Mouse (Mus musculus) kidney, embryonic 16.5 days (tissue): ENCODE measurements around the gene Tnfsfm13. TPM values are rescaled to one million over a fixed set of nuclear protein-coding genes. Genes with fewer than 3 reads are reported as not detected.

Experiments
- ATAC-seq: fragments of 200-750 bp; cut with Nextera tagmentation; 2 replicates; pipeline ENCODE4 v1.8.0; 2017; ENCODE audit warnings: moderate TSS enrichment; ENCODE audit not compliant: low FRiP score, low TSS enrichment
- H3K27ac ChIP-seq: fragments of 300-500 bp; sonication (generic); 2 replicates; pipeline ENCODE4 v1.5.1; 2014; ENCODE audit warnings: low read length
- H3K27me3 ChIP-seq: fragments of 300-500 bp; sonication (generic); 2 replicates; pipeline ENCODE4 v1.6.1; 2014; ENCODE audit warnings: low read length, control low read depth, mixed read lengths; ENCODE audit not compliant: insufficient read depth
- H3K36me3 ChIP-seq: fragments of 300-500 bp; sonication (generic); 2 replicates; pipeline ENCODE4 v1.6.1; 2014; ENCODE audit warnings: low read length, control low read depth, mixed read lengths; ENCODE audit not compliant: insufficient read depth
- H3K4me1 ChIP-seq: fragments of 300-500 bp; sonication (generic); 2 replicates; pipeline ENCODE4 v1.6.1; 2014; ENCODE audit warnings: low read length, control low read depth, mixed read lengths; ENCODE audit not compliant: insufficient read depth
- H3K4me2 ChIP-seq: fragments of 300-500 bp; sonication (generic); replicated peaks from 2 replicates; pipeline ENCODE4 v1.6.1; 2014; ENCODE audit warnings: low read depth, low read length
- H3K4me3 ChIP-seq: fragments of 300-500 bp; sonication (generic); 2 replicates; pipeline ENCODE4 v1.5.1; 2014; ENCODE audit warnings: mild to moderate bottlenecking, low read length
- H3K9ac ChIP-seq: fragments of 300-500 bp; sonication (generic); replicated peaks from 2 replicates; pipeline ENCODE4 v1.6.1; 2014; ENCODE audit warnings: low read length
- H3K9me3 ChIP-seq: fragments of 300-500 bp; sonication (generic); 2 replicates; pipeline ENCODE4 v1.6.1; 2016; ENCODE audit warnings: low read length, control low read depth
- WGBS: fragments of 180-500 bp; shearing (Covaris S2); extraction: QIAGEN DNeasy Blood & Tissue Kit; methylation state at CpG from one replicate; pipeline ENCODE4 v1.1.7; 2014; 5-methylcytosine and 5-hydroxymethylcytosine counted together
- polyA plus RNA-seq: library from polyadenylated mRNA; unstranded; fragments of >200 nt; fragmentation: Nextera tagmentation; extraction: Ambion mirVana; gene quantifications from 2 replicates; pipeline ENCODE4 v1.2.1, GENCODE M21; 2015

Gene Tnfsfm13
- polyA plus RNA-seq, 1 experiment from 2014 or later = 6.1 TPM

DNA sequence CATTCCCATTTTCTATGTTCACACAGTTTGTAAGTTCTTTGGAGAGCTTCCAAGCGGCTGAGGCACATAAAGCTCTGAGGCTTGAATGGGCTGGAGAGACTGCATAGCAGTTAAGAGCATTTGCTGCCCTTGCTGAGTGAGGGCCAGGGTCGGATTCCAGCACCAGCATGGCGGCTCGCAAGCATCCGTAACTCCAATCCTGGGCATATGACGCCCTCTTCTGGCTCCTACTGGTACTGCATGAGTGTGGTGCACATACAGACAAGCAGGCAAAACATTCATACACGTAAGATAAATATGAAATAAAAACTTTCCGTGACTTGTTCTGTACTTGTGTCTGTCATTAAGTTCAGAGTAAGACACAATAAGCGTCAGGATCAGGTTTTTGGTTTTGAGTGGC lies 19.6 kb upstream of the Tnfsfm13 start:
- Histone ChIP-seq H3K9me3 (peaks cover 3% of the 10 kb centered on the region), H3K4me3 (no peak overlapping the region), H3K9ac (no peak overlapping the region), H3K27ac (peak overlapping the region; percentile 92), H3K27me3 (no peaks in the 10 kb centered on the region), H3K36me3 (no peaks in the 10 kb centered on the region), H3K4me2 (no peak overlapping the region), H3K4me1 (peaks cover 24% of the 10 kb centered on the region)
- ATAC-seq = no peak
- 52% methylated on average over 9 of the region's 9 CpGs for WGBS

- Histone ChIP-seq H3K4me1 (peaks cover 24% of the 10 kb centered on the region), H3K9me3 (peaks cover 3% of the 10 kb centered on the region), H3K9ac (no peak overlapping the region), H3K4me3 (0 out of 2 replicates have a peak overlapping the region, but pooled peaks have one; percentile 10), H3K4me2 (peak overlapping the region; percentile 37), H3K36me3 (no peaks in the 10 kb centered on the region), H3K27me3 (no peaks in the 10 kb centered on the region), H3K27ac (peak overlapping the region; percentile 92)
- ATAC-seq = peak; percentile 63; the same call in 1 of the 2 replicates
- WGBS = 33% methylated on average over 18 of the region's 18 CpGs
Observed at GRCm38 (mm10) chr11:69714636-69715329, 18.9 kb upstream of the Tnfsfm13 start.

- Histone ChIP-seq H3K9ac (no peak overlapping the region), H3K36me3 (no peaks in the 10 kb centered on the region), H3K9me3 (peaks cover 3% of the 10 kb centered on the region), H3K4me3 (no peak overlapping the region), H3K27me3 (no peaks in the 10 kb centered on the region), H3K4me2 (peak overlapping the region; percentile 16; the same call in 1 of the 2 replicates), H3K4me1 (peaks cover 19% of the 10 kb centered on the region), H3K27ac (peak overlapping the region; percentile 72)
- peak; percentile 67 for ATAC-seq
- 54% methylated on average over 20 of the region's 20 CpGs for WGBS
Observed at GRCm38 (mm10) chr11:69712954-69713672, 17.2 kb upstream of the Tnfsfm13 start.

DNA sequence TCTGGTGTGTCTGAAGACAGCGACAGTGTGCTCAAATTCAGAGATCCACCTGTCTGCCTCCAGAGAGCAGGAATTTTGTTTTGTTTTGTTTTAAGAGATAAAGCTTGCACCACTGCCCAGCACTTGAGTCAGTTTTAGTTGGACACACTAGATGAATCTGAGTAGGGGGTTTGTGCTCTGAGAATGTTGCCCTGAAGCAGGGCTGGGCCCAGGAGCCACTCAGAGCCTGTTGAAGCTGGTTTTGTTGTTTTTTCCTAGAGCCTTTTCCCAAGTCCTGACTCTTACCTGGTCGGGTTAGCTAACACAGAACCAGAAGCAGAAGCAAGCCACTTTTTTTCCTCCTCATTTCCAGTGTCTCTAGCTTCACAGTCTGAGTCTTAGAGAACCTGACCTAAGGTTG lies 15.2 kb upstream of the Tnfsfm13 start:
- H3K4me1 ChIP-seq = peaks cover 16% of the 10 kb centered on the region

DNA sequence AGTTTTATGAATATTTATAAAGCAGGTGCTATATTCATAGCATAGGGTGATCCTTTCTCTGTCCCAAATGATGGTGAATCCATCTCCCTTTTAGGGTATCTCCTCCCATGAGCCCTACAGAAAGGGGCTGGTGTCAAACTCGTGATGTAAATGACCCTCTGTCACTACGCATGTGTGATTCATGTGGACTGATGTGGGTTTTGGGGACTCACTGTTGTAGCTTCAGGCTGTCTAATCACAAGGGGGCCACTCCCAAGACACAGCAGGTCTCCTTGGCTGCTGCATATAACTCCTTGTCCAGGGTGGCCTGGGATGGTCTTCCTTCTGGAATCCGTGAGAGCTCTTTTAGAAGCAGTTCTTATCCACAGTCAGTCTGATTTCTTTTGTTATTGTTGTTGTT lies 14.6 kb upstream of the Tnfsfm13 start:
- ATAC-seq = no peak
- WGBS = 68% methylated on average over 3 of the region's 3 CpGs
- H3K36me3 ChIP-seq = no peaks in the 10 kb centered on the region
- H3K9ac ChIP-seq = no peak overlapping the region
- no peaks in the 10 kb centered on the region for H3K27me3 ChIP-seq
- no peak overlapping the region for H3K4me3 ChIP-seq
- H3K9me3 ChIP-seq = peaks cover 2% of the 10 kb centered on the region
- no peak overlapping the region for H3K27ac ChIP-seq
- H3K4me1 ChIP-seq = peaks cover 10% of the 10 kb centered on the region
- H3K4me2 ChIP-seq = no peak overlapping the region

More for the DNA sequence above, 15.2 kb upstream of the Tnfsfm13 start:
- WGBS = 74% methylated on average over 2 of the region's 2 CpGs
- no peaks in the 10 kb centered on the region for H3K27me3 ChIP-seq
- ATAC-seq = no peak
- H3K4me3 ChIP-seq = no peak overlapping the region
- no peaks in the 10 kb centered on the region for H3K36me3 ChIP-seq
- no peak overlapping the region for H3K9ac ChIP-seq
- H3K9me3 ChIP-seq = peaks cover 3% of the 10 kb centered on the region
- H3K4me2 ChIP-seq = no peak overlapping the region
- no peak overlapping the region for H3K27ac ChIP-seq

DNA sequence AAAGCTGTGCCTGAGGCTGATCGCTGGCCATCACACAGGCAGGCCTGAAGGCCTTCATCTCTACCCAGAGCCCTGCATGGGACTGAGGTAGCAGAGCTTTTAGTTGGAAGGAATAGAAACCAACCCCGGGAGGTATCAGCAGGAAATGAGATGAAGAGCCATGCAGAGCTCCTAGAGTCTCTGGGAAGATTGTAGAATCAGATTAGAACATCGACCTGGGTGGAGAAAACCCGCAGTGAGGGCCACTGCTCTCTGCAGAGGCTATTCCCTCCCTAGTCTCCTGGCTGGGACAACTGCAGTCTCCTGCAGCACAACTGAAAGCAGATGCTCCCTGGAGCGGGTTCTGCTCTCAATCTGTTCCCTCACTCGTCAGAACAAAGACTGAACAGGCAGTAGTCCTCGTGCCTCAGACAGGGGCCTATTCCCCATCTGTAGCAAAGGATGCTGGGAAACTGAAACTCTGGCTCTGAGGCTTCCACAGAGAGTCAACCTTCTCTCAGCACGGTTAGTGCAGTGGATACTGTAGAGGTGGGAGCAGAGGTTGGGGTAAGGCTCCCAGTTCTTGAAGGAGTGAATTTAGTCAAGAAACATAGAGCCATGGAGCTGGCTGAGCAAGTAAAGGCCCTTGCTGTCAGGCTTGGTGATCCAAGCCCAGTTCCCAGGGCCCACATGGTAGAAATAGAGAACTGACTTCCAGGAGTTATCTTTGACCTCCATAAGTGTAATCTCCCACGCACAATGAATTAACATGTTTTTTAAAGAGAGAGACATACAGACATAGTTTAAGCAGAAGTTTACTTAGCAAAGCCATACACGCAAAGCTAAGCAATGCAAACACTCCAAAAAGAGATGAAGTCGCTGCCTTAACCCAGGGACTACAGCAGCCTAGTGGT lies 13.9 kb upstream of the Tnfsfm13 start:
- ATAC-seq = no peak
- H3K4me2 ChIP-seq = no peak overlapping the region
- H3K27ac ChIP-seq = no peak overlapping the region; the same call in 1 of the 2 replicates

DNA sequence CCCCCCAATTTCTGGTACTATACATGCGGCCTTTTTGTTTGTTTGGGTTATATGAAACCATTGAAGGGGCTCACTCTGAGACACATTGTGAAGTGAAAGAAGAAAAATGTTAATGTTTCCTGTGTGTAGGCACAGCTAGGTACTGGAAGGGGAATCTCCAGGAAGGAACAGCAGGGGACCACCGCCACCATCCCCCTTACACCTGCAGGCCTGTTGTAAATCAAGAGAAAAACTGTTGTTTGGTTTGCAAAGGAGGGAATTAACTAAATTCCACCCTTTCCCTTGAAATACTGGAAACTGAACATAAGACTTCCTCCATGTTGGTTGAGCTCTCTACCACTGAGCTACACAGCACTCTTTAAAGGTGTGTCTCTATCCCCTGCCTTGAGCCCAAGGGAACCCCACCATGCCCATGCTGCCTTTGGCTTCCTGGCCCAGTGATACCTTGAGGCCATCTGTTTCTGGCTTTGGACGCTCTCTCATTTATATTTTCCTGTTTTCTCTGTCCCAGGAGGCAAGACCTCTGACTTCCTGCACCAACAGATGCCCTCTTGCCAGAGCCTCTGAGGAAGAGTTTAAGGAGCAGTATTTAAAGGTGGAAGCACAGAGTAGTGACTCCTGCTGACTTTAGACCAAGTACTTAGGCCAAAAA lies 12.8 kb upstream of the Tnfsfm13 start:
- H3K4me1 ChIP-seq = no peaks in the 10 kb centered on the region
- H3K36me3 ChIP-seq = no peaks in the 10 kb centered on the region
- H3K9me3 ChIP-seq = no peaks in the 10 kb centered on the region
- ATAC-seq = no peak
- no peak overlapping the region for H3K9ac ChIP-seq
- H3K4me3 ChIP-seq = no peak overlapping the region
- H3K27me3 ChIP-seq = no peaks in the 10 kb centered on the region
- H3K27ac ChIP-seq = no peak overlapping the region
- 60% methylated on average over 3 of the region's 3 CpGs for WGBS
- no peak overlapping the region for H3K4me2 ChIP-seq

More for the DNA sequence above, 13.9 kb upstream of the Tnfsfm13 start:
- no peak overlapping the region for H3K9ac ChIP-seq
- H3K27me3 ChIP-seq = no peaks in the 10 kb centered on the region
- peaks cover 3% of the 10 kb centered on the region for H3K4me1 ChIP-seq
- no peaks in the 10 kb centered on the region for H3K9me3 ChIP-seq
- no peak overlapping the region for H3K4me3 ChIP-seq
- H3K36me3 ChIP-seq = no peaks in the 10 kb centered on the region
- WGBS = 60% methylated on average over 11 of the region's 11 CpGs

DNA sequence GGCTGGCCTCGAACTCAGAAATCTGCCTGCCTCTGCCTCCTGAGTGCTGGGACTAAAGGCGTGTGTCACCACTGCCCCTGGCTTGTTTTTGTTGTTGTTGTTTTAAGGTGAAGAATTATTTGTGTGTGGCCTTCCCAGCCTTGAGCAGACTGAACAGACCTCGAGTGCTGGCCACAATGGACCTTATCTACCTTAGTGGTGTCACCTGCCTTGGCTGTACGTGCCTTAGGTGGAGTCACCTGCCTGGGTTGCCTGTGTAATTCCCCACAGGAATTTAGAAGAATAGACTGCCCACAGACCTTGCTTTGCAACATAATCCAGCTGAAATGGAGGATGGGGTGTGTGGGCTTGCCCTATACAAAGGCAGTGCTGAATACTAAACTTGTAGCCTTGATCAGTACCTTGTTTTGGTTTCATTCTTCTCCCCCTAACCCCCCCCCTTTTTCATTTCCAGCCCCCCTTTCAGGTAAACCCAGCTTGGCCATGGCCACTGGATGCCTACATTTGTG lies 12.0 kb upstream of the Tnfsfm13 start:
- no peaks in the 10 kb centered on the region for H3K9me3 ChIP-seq
- H3K4me1 ChIP-seq = no peaks in the 10 kb centered on the region
- no peak overlapping the region for H3K4me2 ChIP-seq
- H3K9ac ChIP-seq = no peak overlapping the region
- no peak for ATAC-seq
- H3K27me3 ChIP-seq = no peaks in the 10 kb centered on the region
- H3K4me3 ChIP-seq = no peak overlapping the region
- H3K36me3 ChIP-seq = no peaks in the 10 kb centered on the region
- WGBS = 87% methylated on average over 4 of the region's 4 CpGs
- H3K27ac ChIP-seq = no peak overlapping the region

- Histone ChIP-seq H3K9ac (no peak overlapping the region), H3K36me3 (no peaks in the 10 kb centered on the region), H3K9me3 (no peaks in the 10 kb centered on the region), H3K4me3 (no peak overlapping the region), H3K27ac (no peak overlapping the region), H3K4me2 (no peak overlapping the region), H3K27me3 (no peaks in the 10 kb centered on the region), H3K4me1 (no peaks in the 10 kb centered on the region)
- WGBS = 86% methylated on average over 4 of the region's 4 CpGs
- no peak for ATAC-seq
Observed at GRCm38 (mm10) chr11:69707480-69707847, 11.6 kb upstream of the Tnfsfm13 start.
